Mouse (Mus musculus): ENCODE results near the gene Olfr1480.

Olfr1480 gene

GRCm38 (mm10) chr19:13527613-13528012 is at the start of gene Olfr1480:
Gene Olfr1480, plus strand, starts transcription at chr19:13527913.
- DNase-seq: no peak

GRCm38 (mm10) chr19:13480096-13480495 is 47.6 kb upstream of the Olfr1480 start, which contains the start of gene Olfr1475:
Gene Olfr1475, minus strand, starts transcription at chr19:13480196.
- DNase-seq: no peak

DNA sequence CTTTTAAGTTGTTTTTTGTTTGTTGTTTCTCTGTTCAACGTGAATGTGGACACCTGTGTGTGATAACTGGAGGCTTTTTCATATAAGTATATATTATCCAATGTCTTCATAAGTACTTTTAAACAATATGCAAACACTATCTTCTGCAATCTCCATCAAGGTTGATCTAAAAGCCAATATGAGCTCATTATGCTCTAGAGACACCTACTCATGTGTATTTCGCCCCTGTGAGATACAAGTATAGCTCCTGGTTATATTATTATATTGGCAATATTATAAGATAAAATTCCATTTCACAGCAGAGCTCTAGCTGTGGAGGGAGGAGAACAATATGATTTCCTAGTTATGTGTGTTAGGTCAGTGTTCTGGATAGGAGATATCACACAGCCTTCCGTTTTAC is 27.5 kb upstream of the Olfr1480 start, which contains the start of gene Olfr1477:
Gene Olfr1477 (plus strand): TSS at position 301 of the 400 bp plus-strand sequence.
- DNase-seq: no peak
